Mouse (Mus musculus): ENCODE results near the gene Gm11492. TPM values are rescaled to one million over a fixed set of nuclear protein-coding genes. Genes with fewer than 3 reads are reported as not detected.
A peak's percentile ranks its signal among the peaks of the same experiment; 100 is the strongest.

Gene Gm11492
- total and polyA plus RNA-seq, 2 experiments from 2014 or later, result not detected

DNA sequence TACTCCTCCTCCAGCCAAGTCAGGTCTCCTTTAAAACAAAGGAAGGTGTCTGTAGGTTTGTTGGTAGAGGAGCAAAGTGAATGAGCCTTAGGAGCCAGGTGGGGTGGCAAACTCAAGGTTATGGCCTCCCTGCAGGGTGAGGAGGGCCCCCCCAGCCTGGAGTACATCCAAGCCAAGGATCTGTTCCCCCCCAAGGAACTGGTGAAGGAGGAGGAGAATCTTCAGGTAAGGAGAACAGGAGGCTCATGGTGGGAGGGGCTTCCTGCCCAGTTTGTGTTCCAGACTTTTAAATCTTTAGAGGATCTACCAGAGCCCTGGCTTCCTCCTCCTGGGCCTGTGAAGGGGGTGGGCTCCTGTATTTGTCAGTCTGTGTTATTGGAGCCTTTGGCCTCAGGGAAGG is 30.6 kb downstream of the Gm11492 start:
- H3K9ac ChIP-seq (replicated peaks; ENCODE audit: low read length), result peak overlapping the region; percentile 84; the same call in 1 of the 2 replicates
- peak overlapping the region; percentile 77; the same call in 1 of the 2 replicates for H3K27ac ChIP-seq
- peak overlapping the region; percentile 61 for H3K4me3 ChIP-seq (ENCODE audit: low read length)
- H3K9me3 ChIP-seq (ENCODE audit: low read length), result no peaks in the 10 kb centered on the region
- peaks cover 20% of the 10 kb centered on the region for H3K4me1 ChIP-seq (ENCODE audit: insufficient read depth, low read length)
- no peaks in the 10 kb centered on the region for H3K27me3 ChIP-seq (ENCODE audit: insufficient read depth, low read length)
- ATAC-seq, result no peak
- no peak for TF ChIP-seq CTCF (IDR thresholded peaks at IDR 0.05; ENCODE audit: low read depth)
- DNase-seq (ENCODE audit: low spot score), result no peak
- peak overlapping the region; percentile 63 for H3K4me2 ChIP-seq (ENCODE audit: low read depth, low read length)
- peaks cover 46% of the 10 kb centered on the region for H3K36me3 ChIP-seq (ENCODE audit: insufficient read depth, low read length)

DNA sequence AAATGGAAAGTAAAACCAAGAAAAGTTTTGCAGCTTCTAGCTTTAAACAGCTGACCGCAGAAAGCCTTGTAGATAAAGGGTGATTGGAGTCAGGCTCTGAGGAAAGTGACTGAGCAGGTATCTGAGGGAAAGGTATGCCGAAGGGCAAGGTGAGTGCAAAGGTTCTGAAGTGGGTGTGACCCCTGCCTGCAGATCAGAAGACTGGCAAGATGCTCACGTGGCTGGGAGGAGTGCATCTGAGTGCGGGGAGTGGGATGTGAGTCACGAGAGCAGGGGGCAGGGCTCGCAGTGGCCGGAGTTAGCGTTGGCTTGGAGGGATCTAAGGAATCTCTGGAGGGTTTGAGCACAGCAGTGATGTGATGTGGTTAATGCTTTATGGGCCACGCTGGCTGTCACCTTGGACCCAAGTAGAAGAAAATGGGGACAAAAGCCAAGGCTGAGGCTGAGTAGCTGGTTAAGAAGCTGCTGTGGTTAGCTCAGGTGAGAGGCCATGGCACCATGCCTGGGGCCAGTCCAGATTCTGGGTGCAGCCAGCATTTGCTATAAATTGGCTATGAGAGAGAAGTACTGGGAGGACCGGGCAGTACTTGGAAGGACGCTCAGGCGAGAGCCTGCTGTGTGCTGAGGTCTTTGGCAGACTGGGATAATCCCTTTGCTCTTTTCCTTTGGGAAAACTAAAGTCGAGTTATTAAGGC is 33.1 kb downstream of the Gm11492 start:
- H3K27ac ChIP-seq, result no peak overlapping the region
- H3K4me3 ChIP-seq (ENCODE audit: low read length), result no peak overlapping the region
- H3K9ac ChIP-seq (replicated peaks; ENCODE audit: low read length), result no peak overlapping the region
- H3K36me3 ChIP-seq (ENCODE audit: insufficient read depth, low read length), result peaks cover 70% of the 10 kb centered on the region
- no peak for TF ChIP-seq CTCF (IDR thresholded peaks at IDR 0.05; ENCODE audit: low read depth)
- no peaks in the 10 kb centered on the region for H3K9me3 ChIP-seq (ENCODE audit: low read length)
- DNase-seq (ENCODE audit: low spot score) (no peak), ATAC-seq (no peak)
- H3K4me2 ChIP-seq (ENCODE audit: low read depth, low read length), result no peak overlapping the region
- no peaks in the 10 kb centered on the region for H3K27me3 ChIP-seq (ENCODE audit: insufficient read depth, low read length)
- 80% methylated on average over 13 of the region's 13 CpGs for WGBS
- H3K4me1 ChIP-seq (ENCODE audit: insufficient read depth, low read length), result peaks cover 15% of the 10 kb centered on the region

DNA sequence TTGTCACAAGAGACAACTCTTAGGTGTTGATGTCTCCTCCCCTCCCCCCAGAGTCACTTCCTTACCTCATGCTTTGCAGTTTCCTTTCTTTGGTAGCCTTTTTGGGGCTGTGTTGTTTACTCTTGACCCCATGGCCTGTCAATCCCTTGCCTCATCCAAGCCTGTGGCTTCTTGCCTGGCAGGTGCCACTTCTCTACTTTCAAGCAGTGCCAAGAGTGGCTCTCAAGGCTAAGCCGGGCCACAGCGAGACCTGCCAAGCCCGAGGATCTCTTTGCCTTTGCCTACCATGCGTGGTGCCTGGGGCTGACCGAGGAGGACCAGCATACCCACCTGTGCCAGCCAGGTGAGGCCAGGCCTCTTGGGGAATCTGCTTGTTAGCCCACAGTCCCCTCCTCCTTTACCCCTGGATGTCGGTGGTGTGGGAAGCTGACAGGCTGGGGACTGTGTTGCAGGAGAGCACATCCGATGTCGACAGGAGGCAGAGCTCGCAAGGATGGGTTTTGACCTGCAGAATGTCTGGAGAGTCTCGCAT is 33.9 kb downstream of the Gm11492 start:
- Histone ChIP-seq H3K27ac (no peak overlapping the region), H3K4me1 (ENCODE audit: insufficient read depth, low read length) (peaks cover 8% of the 10 kb centered on the region), H3K27me3 (ENCODE audit: insufficient read depth, low read length) (no peaks in the 10 kb centered on the region), H3K9ac (replicated peaks; ENCODE audit: low read length) (no peak overlapping the region), H3K4me3 (ENCODE audit: low read length) (no peak overlapping the region), H3K4me2 (ENCODE audit: low read depth, low read length) (no peak overlapping the region), H3K9me3 (ENCODE audit: low read length) (no peaks in the 10 kb centered on the region), H3K36me3 (ENCODE audit: insufficient read depth, low read length) (peaks cover 78% of the 10 kb centered on the region)
- DNase-seq (ENCODE audit: low spot score), result no peak
- no peak for TF ChIP-seq CTCF (IDR thresholded peaks at IDR 0.05; ENCODE audit: low read depth)
- ATAC-seq, result no peak
- WGBS, result 93% methylated on average over 10 of the region's 10 CpGs

DNA sequence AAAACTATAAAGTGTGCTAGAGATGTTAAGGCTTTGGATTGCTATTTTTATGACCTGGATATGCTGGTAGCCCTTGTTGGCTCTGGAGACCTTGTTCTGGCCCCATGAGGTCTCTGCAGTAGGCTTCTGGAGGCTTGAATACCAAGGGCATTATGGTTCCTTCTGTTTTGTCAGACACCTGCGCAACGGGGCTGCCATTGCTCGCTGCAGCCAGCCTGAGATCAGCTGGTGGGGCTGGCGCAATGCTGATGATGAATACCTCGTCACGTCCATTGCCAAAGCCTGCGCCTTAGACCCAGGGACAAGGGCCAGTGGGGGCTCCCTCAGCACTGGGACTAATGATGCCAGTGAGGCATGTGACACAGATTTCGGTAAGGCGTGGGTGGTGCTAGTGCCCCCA is 35.8 kb downstream of the Gm11492 start:
- Histone ChIP-seq H3K36me3 (ENCODE audit: insufficient read depth, low read length) (peaks cover 89% of the 10 kb centered on the region), H3K27me3 (ENCODE audit: insufficient read depth, low read length) (no peaks in the 10 kb centered on the region), H3K27ac (no peak overlapping the region), H3K9me3 (ENCODE audit: low read length) (no peaks in the 10 kb centered on the region), H3K4me2 (ENCODE audit: low read depth, low read length) (no peak overlapping the region), H3K4me3 (ENCODE audit: low read length) (no peak overlapping the region), H3K4me1 (ENCODE audit: insufficient read depth, low read length) (peaks cover 1% of the 10 kb centered on the region; the same call in 1 of the 2 replicates), H3K9ac (replicated peaks; ENCODE audit: low read length) (no peak overlapping the region)
- no peak for TF ChIP-seq CTCF (IDR thresholded peaks at IDR 0.05; ENCODE audit: low read depth)
- WGBS, result 89% methylated on average over 9 of the region's 9 CpGs
- no peak for DNase-seq (ENCODE audit: low spot score)
- no peak for ATAC-seq

GRCm38 (mm10) chr11:87603571-87603970 is 37.1 kb downstream of the Gm11492 start:
- Histone ChIP-seq H3K4me3 (ENCODE audit: low read length) (no peak overlapping the region), H3K4me2 (ENCODE audit: low read depth, low read length) (no peak overlapping the region), H3K27me3 (ENCODE audit: insufficient read depth, low read length) (no peaks in the 10 kb centered on the region), H3K9ac (replicated peaks; ENCODE audit: low read length) (no peak overlapping the region), H3K36me3 (ENCODE audit: insufficient read depth, low read length) (peaks cover 81% of the 10 kb centered on the region), H3K4me1 (ENCODE audit: insufficient read depth, low read length) (no peaks in the 10 kb centered on the region), H3K9me3 (ENCODE audit: low read length) (no peaks in the 10 kb centered on the region), H3K27ac (no peak overlapping the region)
- 90% methylated on average over 2 of the region's 2 CpGs for WGBS
- TF ChIP-seq CTCF (IDR thresholded peaks at IDR 0.05; ENCODE audit: low read depth), result no peak
- no peak for ATAC-seq
- no peak for DNase-seq (ENCODE audit: low spot score)

DNA sequence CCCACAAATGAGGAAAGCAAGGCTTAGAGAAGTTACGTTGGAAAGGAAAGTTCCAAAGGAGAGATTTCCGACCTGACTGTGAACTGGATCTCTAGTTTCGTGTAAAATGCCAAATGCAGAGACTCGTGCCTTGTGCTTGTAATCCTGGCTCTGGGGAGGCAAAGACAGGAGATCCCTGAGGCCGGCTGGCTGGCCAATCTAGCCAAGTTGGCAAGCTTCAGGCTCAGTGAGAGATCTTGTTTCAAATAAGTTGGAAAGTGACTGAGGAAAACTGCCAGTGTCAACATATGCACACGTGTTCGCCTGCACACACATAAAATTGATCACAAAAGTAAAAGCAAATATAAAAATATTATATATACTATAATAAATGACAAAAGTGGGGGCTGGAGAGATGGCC is 42.8 kb downstream of the Gm11492 start:
- Histone ChIP-seq H3K9me3 (ENCODE audit: low read length) (no peaks in the 10 kb centered on the region), H3K9ac (replicated peaks; ENCODE audit: low read length) (no peak overlapping the region), H3K36me3 (ENCODE audit: insufficient read depth, low read length) (peaks cover 78% of the 10 kb centered on the region), H3K27me3 (ENCODE audit: insufficient read depth, low read length) (no peaks in the 10 kb centered on the region), H3K4me3 (ENCODE audit: low read length) (no peak overlapping the region), H3K4me2 (ENCODE audit: low read depth, low read length) (no peak overlapping the region), H3K27ac (no peak overlapping the region), H3K4me1 (ENCODE audit: insufficient read depth, low read length) (no peaks in the 10 kb centered on the region)
- ATAC-seq, result no peak
- no peak for DNase-seq (ENCODE audit: low spot score)
- WGBS, result 79% methylated on average over 7 of the region's 7 CpGs
- TF ChIP-seq CTCF (IDR thresholded peaks at IDR 0.05; ENCODE audit: low read depth), result no peak

DNA sequence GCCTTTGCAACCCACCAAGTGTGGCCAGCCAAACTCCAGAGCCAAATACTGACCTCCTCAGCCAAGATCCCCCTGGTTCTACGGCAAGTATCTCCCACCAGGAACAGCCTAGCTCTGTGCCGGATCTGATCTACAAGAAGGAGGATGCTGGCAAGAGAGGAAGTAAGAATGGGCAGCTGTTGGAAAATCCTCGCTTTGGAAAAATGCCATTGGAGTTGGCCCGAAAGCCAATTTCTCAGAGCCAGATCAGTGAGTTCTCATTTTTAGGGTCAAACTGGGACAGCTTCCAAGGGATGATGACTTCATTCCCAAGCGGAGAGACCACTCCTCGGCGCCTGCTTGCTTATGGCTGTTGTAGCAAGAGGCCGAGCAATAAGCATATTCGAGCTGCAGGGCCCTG is 45.1 kb downstream of the Gm11492 start:
- Histone ChIP-seq H3K4me2 (ENCODE audit: low read depth, low read length) (no peak overlapping the region), H3K27me3 (ENCODE audit: insufficient read depth, low read length) (no peaks in the 10 kb centered on the region), H3K27ac (no peak overlapping the region), H3K4me3 (ENCODE audit: low read length) (no peak overlapping the region), H3K9me3 (ENCODE audit: low read length) (no peaks in the 10 kb centered on the region), H3K36me3 (ENCODE audit: insufficient read depth, low read length) (peaks cover 77% of the 10 kb centered on the region), H3K4me1 (ENCODE audit: insufficient read depth, low read length) (no peaks in the 10 kb centered on the region), H3K9ac (replicated peaks; ENCODE audit: low read length) (no peak overlapping the region)
- TF ChIP-seq CTCF (IDR thresholded peaks at IDR 0.05; ENCODE audit: low read depth), result no peak
- DNase-seq (ENCODE audit: low spot score), result peak; percentile 13
- WGBS, result 62% methylated on average over 9 of the region's 9 CpGs
- ATAC-seq, result no peak

All from hindbrain, postnatal 0 days (tissue).